In the genomic region with DNA sequence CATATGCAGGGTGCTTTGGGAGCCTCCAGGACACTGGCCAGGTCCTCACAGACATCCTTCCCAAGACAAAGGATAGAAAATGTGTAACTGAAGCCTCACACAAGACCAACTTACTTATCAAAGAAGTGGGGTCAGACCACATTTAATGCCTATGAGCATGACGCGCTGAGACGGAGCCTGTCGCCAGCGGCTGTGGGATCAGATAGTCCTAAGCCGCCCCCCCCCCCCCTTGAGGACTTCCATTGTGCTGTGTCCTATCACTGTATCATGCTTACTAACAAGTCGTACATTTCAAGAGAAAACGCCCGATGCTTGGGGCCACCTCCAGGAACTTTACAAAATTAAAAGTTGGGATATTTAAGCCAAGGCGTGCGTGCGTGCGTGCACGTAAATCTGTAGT, we compare ENCODE assay signal across 17 mouse cellular contexts. TPM values are rescaled to one million over a fixed set of nuclear protein-coding genes. Genes with fewer than 3 reads are reported as not detected.
DNase-seq lines count a peak whose midpoint lies in the region; ATAC-seq and TF ChIP-seq lines count a peak whose summit lies in the region.
"Had no signal": no experiment of that assay in that cellular context is flagged by ENCODE, and none has a peak within 500 bp of the region (broad histone marks: within the 10 kb centered on the region; RNA-seq: fewer than 3 reads in every experiment).

No protein-coding gene starts in this region.

- peak; percentile 58; the same call in 1 of the 2 replicates for ATAC-seq in liver, embryonic 11.5 days (replicated peaks; ENCODE audit: low FRiP score)
- no peak for ATAC-seq in liver, postnatal 0 days
- ATAC-seq in cerebellum, adult (ENCODE audit: insufficient number of reproducible peaks, low FRiP score, low TSS enrichment), result no peak
- ATAC-seq: forebrain, embryonic 16.5 days; hindbrain, embryonic 16.5 days had no signal

- no peak for TF ChIP-seq POLR2A in thymus, adult 2 months (IDR thresholded peaks at IDR 0.05; ENCODE audit: control insufficient read depth, extremely low read depth, insufficient read depth, low read length, poor library complexity)

- H3K9me3 ChIP-seq in heart, embryonic 10.5 days, result no peaks in the 10 kb centered on the region
- H3K9me3 ChIP-seq in liver, embryonic 11.5 days (ENCODE audit: control insufficient read depth, low read length), result no peaks in the 10 kb centered on the region
- H3K9me3 ChIP-seq in liver, postnatal 0 days (ENCODE audit: low read length), result no peaks in the 10 kb centered on the region
- H3K9me3 ChIP-seq: forebrain, embryonic 12.5 days had no signal

- H3K27ac ChIP-seq in heart, embryonic 10.5 days, result no peak overlapping the region
- H3K27ac ChIP-seq in liver, embryonic 11.5 days (ENCODE audit: low read depth, low read length), result no peak overlapping the region; the same call in 1 of the 2 replicates
- H3K27ac ChIP-seq in liver, postnatal 0 days (ENCODE audit: low read depth), result no peak overlapping the region
- peak overlapping the region; percentile 50; the same call in 1 of the 2 replicates for H3K27ac ChIP-seq in thymus, adult 2 months (ENCODE audit: control insufficient read depth, insufficient read depth, low read length)
- H3K27ac ChIP-seq: embryonic facial prominence, embryonic 13.5 days; forebrain, embryonic 12.5 days; hindbrain, embryonic 12.5 days had no signal

- peak; percentile 67 for DNase-seq in heart, embryonic 10.5 days (ENCODE audit: low spot score)
- no peak for DNase-seq in heart, adult 9 months (ENCODE audit: low spot score in 2 of 2)
- no peak for DNase-seq in liver, embryonic 11.5 days (ENCODE audit: low spot score)
- DNase-seq in liver, postnatal 0 days, result no peak
- DNase-seq in thymus, adult 2 months, result no peak
- no peak for DNase-seq in thymus, postnatal 14 days
- DNase-seq: cerebellum, adult 18-20 months; cerebellum, adult 9-11 months; cerebellum, postnatal 36 days; gastrocnemius, postnatal 25 days; heart, postnatal 4 days had no signal

- H3K4me3 ChIP-seq in heart, embryonic 10.5 days, result no peak overlapping the region
- no peak overlapping the region for H3K4me3 ChIP-seq in liver, embryonic 11.5 days (ENCODE audit: low read depth, low read length)
- no peak overlapping the region for H3K4me3 ChIP-seq in liver, postnatal 0 days (ENCODE audit: low read depth, low read length)
- H3K4me3 ChIP-seq in thymus, adult 2 months (ENCODE audit: control insufficient read depth, insufficient read depth, low read length), result no peak overlapping the region
- H3K4me3 ChIP-seq: embryonic facial prominence, embryonic 13.5 days; forebrain, embryonic 12.5 days; hindbrain, embryonic 12.5 days had no signal

- no peak for TF ChIP-seq CTCF in liver, postnatal 0 days (IDR thresholded peaks at IDR 0.05; ENCODE audit: low read depth)
- no peak for TF ChIP-seq CTCF in thymus, adult 2 months (IDR thresholded peaks at IDR 0.05; ENCODE audit: borderline replicate concordance, control insufficient read depth, extremely low read depth, insufficient read depth, low read length, poor library complexity)

- no peak for TF ChIP-seq EP300 in liver, postnatal 0 days (IDR thresholded peaks at IDR 0.05; ENCODE audit: low read depth)

- no peaks in the 10 kb centered on the region for H3K27me3 ChIP-seq in heart, embryonic 10.5 days (ENCODE audit: insufficient read depth, poor library complexity, severe bottlenecking)
- no peaks in the 10 kb centered on the region for H3K27me3 ChIP-seq in liver, embryonic 11.5 days (replicated peaks; ENCODE audit: control insufficient read depth, insufficient read depth, low read length)
- H3K27me3 ChIP-seq in liver, postnatal 0 days (ENCODE audit: insufficient read depth, low read length), result no peaks in the 10 kb centered on the region
- H3K27me3 ChIP-seq in thymus, adult 2 months (ENCODE audit: control insufficient read depth, insufficient read depth, low read length), result no peaks in the 10 kb centered on the region
- H3K27me3 ChIP-seq: embryonic facial prominence, embryonic 13.5 days; forebrain, embryonic 12.5 days; hindbrain, embryonic 12.5 days had no signal

- 0 out of 2 replicates have a peak overlapping the region, but pooled peaks have one; percentile 6 for H3K4me2 ChIP-seq in liver, embryonic 11.5 days
- no peak overlapping the region for H3K4me2 ChIP-seq in liver, postnatal 0 days (ENCODE audit: low read depth, low read length)
- H3K4me2 ChIP-seq: embryonic facial prominence, embryonic 13.5 days; forebrain, embryonic 12.5 days; hindbrain, embryonic 12.5 days had no signal

- H3K36me3 ChIP-seq in heart, embryonic 10.5 days, result peaks cover 69% of the 10 kb centered on the region
- peaks cover 23% of the 10 kb centered on the region for H3K36me3 ChIP-seq in liver, embryonic 11.5 days (ENCODE audit: control insufficient read depth, insufficient read depth, low read length)
- H3K36me3 ChIP-seq in liver, postnatal 0 days (replicated peaks; ENCODE audit: insufficient read depth, low read length), result peaks cover 23% of the 10 kb centered on the region
- peaks cover 4% of the 10 kb centered on the region; the same call in 1 of the 2 replicates for H3K36me3 ChIP-seq in thymus, adult 2 months (ENCODE audit: control insufficient read depth, insufficient read depth, low read length)

- 82% methylated on average over 14 of the region's 14 CpGs for WGBS in heart, embryonic 10.5 days
- WGBS in liver, embryonic 11.5 days, result 71% methylated on average over 14 of the region's 14 CpGs
- 75% methylated on average over 14 of the region's 14 CpGs for WGBS in liver, postnatal 0 days (ENCODE audit: insufficient replicate concordance)
- WGBS in thymus, adult 2 months, result 77% methylated on average over 14 of the region's 14 CpGs

- H3K9ac ChIP-seq in liver, embryonic 11.5 days (ENCODE audit: low read depth, low read length), result no peak overlapping the region
- H3K9ac ChIP-seq in liver, postnatal 0 days (replicated peaks), result no peak overlapping the region
- H3K9ac ChIP-seq: embryonic facial prominence, embryonic 13.5 days; forebrain, embryonic 12.5 days; hindbrain, embryonic 12.5 days had no signal

- H3K4me1 ChIP-seq in heart, embryonic 10.5 days, result peaks cover 23% of the 10 kb centered on the region
- peaks cover 14% of the 10 kb centered on the region for H3K4me1 ChIP-seq in liver, embryonic 11.5 days (replicated peaks; ENCODE audit: control insufficient read depth, insufficient read depth, low read length)
- no peaks in the 10 kb centered on the region for H3K4me1 ChIP-seq in liver, postnatal 0 days (ENCODE audit: insufficient read depth)
- H3K4me1 ChIP-seq in thymus, adult 2 months (replicated peaks; ENCODE audit: control insufficient read depth, insufficient read depth, low read length), result peaks cover 43% of the 10 kb centered on the region
- H3K4me1 ChIP-seq: embryonic facial prominence, embryonic 13.5 days; forebrain, embryonic 12.5 days; hindbrain, embryonic 12.5 days had no signal

RNA-seq across cellular contexts. Expression of a gene that starts 14.2 kb away (rescaled TPM):
- 34.2 and 38.1 TPM in 2 replicates for polyA plus RNA-seq in heart, embryonic 10.5 days (2016; fragmentation: Nextera tagmentation; extraction: Ambion mirVana)
- 25.9 and 28.7 TPM in 2 replicates for polyA plus RNA-seq in liver, embryonic 11.5 days (2014; fragmentation: Nextera tagmentation; extraction: Ambion mirVana)
- 7.0 and 7.5 TPM in 2 replicates for polyA plus RNA-seq in liver, postnatal 0 days (2015; fragmentation: Nextera tagmentation; extraction: Ambion mirVana)
- polyA plus RNA-seq in thymus, adult 2 months (2012; rRNA removed), result 53.8 and 61.0 TPM in 2 replicates

RNA-seq across cellular contexts. Expression of a gene that starts 26.4 kb away (rescaled TPM):
- 1.1 and 2.8 TPM in 2 replicates for polyA plus RNA-seq in heart, embryonic 10.5 days (2016; fragmentation: Nextera tagmentation; extraction: Ambion mirVana)
- polyA plus RNA-seq in liver, embryonic 11.5 days (2014; fragmentation: Nextera tagmentation; extraction: Ambion mirVana), result 2.5 and 2.7 TPM in 2 replicates
- 0.12 and 0.14 TPM in 2 replicates for polyA plus RNA-seq in liver, postnatal 0 days (2015; fragmentation: Nextera tagmentation; extraction: Ambion mirVana)
- polyA plus RNA-seq in thymus, adult 2 months (2012; rRNA removed), result 16.2 and 20.3 TPM in 2 replicates

RNA-seq across cellular contexts. Expression of a gene that starts 55.4 kb away (rescaled TPM):
- polyA plus RNA-seq in heart, embryonic 10.5 days (2016; fragmentation: Nextera tagmentation; extraction: Ambion mirVana), result 770 and 980 TPM in 2 replicates
- polyA plus RNA-seq in liver, embryonic 11.5 days (2014; fragmentation: Nextera tagmentation; extraction: Ambion mirVana), result 1,449 and 1,469 TPM in 2 replicates
- polyA plus RNA-seq in liver, postnatal 0 days (2015; fragmentation: Nextera tagmentation; extraction: Ambion mirVana), result 394 and 407 TPM in 2 replicates
- 627 and 715 TPM in 2 replicates for polyA plus RNA-seq in thymus, adult 2 months (2012; rRNA removed)

RNA-seq across cellular contexts. Expression of a gene that starts 56.0 kb away (rescaled TPM):
- polyA plus RNA-seq in heart, embryonic 10.5 days (2016; fragmentation: Nextera tagmentation; extraction: Ambion mirVana), result 6.7 and 11.6 TPM in 2 replicates
- polyA plus RNA-seq in liver, embryonic 11.5 days (2014; fragmentation: Nextera tagmentation; extraction: Ambion mirVana), result 32.2 and 38.6 TPM in 2 replicates
- 10.3 and 10.4 TPM in 2 replicates for polyA plus RNA-seq in liver, postnatal 0 days (2015; fragmentation: Nextera tagmentation; extraction: Ambion mirVana)
- 91.8 and 121 TPM in 2 replicates for polyA plus RNA-seq in thymus, adult 2 months (2012; rRNA removed)
